Mouse (Mus musculus) hindbrain, embryonic 11.5 days (tissue): ENCODE data around the gene Sec14l3. TPM values are rescaled to one million over a fixed set of nuclear protein-coding genes. Genes with fewer than 3 reads are reported as not detected.

ENCODE experiments used
- ATAC-seq: fragments of 200-750 bp; cut with Nextera tagmentation; 2 replicates; pipeline ENCODE4 v1.8.0; 2017; ENCODE audit warnings: mild to moderate bottlenecking, moderate TSS enrichment, moderate library complexity; ENCODE audit not compliant: low FRiP score
- DNase-seq: peaks from one replicate; pipeline ENCODE4 v3.0.0-alpha.2; 2015; ENCODE audit warnings: low spot score
- H3K27ac ChIP-seq: fragments of 300-500 bp; sonication (generic); 2 replicates; pipeline ENCODE4 v1.5.1; 2014; ENCODE audit warnings: mild to moderate bottlenecking, low read depth, low read length
- H3K27me3 ChIP-seq: fragments of 300-500 bp; sonication (generic); 2 replicates; pipeline ENCODE4 v1.6.1; 2014; ENCODE audit warnings: mild to moderate bottlenecking, low read length, moderate library complexity, mixed read lengths; ENCODE audit not compliant: control insufficient read depth, insufficient read depth
- H3K36me3 ChIP-seq: fragments of 300-500 bp; sonication (generic); 2 replicates; pipeline ENCODE4 v1.6.1; 2014; ENCODE audit warnings: mild to moderate bottlenecking, low read length, moderate library complexity, mixed read lengths; ENCODE audit not compliant: control insufficient read depth, insufficient read depth
- H3K4me1 ChIP-seq: fragments of 300-500 bp; sonication (generic); replicated peaks from 2 replicates; pipeline ENCODE4 v1.6.1; 2014; ENCODE audit warnings: low read length, mixed read lengths; ENCODE audit not compliant: control insufficient read depth, insufficient read depth
- H3K4me2 ChIP-seq: fragments of 300-500 bp; sonication (generic); replicated peaks from 2 replicates; pipeline ENCODE4 v1.6.1; 2014; ENCODE audit warnings: mild to moderate bottlenecking, low read depth, low read length
- H3K4me3 ChIP-seq: fragments of 300-500 bp; sonication (generic); 2 replicates; pipeline ENCODE4 v1.5.1; 2014; ENCODE audit warnings: low read depth, low read length
- H3K9ac ChIP-seq: fragments of 300-500 bp; sonication (generic); 2 replicates; pipeline ENCODE4 v1.6.1; 2014; ENCODE audit warnings: low read depth, low read length
- H3K9me3 ChIP-seq: fragments of 300-500 bp; sonication (generic); 2 replicates; pipeline ENCODE4 v1.6.1; 2016; ENCODE audit warnings: low read length; ENCODE audit not compliant: control insufficient read depth
- WGBS: fragments of 180-500 bp; shearing (Covaris S2); extraction: QIAGEN DNeasy Blood & Tissue Kit; methylation state at CpG from one replicate; pipeline ENCODE4 v1.1.7; 2014; 5-methylcytosine and 5-hydroxymethylcytosine counted together
- polyA plus RNA-seq: library from polyadenylated mRNA; unstranded; fragments of >200 nt; fragmentation: Nextera tagmentation; extraction: Ambion mirVana; gene quantifications from 2 replicates; pipeline ENCODE4 v1.2.1, GENCODE M21; 2014

Gene Sec14l3
- polyA plus RNA-seq, 1 experiment from 2014 or later: not detected

DNA sequence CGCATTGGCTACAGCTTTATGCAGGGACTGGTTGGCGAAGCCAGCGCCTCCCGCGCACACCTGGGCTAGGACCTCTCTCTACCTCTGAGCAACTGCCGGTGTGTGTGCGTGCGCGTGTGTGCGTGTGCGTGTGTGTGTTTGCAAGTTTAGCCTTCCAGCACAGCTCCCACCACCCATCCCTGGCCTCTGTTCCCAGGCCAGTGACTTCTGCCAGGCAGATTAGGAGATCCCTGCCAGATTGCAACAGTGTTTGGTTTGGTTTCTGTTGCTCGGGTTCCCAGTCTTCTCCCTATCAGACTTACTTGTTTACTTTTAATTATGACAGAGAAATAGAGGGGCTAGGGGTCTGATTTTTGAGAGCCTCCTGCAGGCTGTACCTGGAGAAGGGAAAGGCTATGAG is 32.7 kb upstream of the Sec14l3 start:
- DNase-seq: no peak
- Histone ChIP-seq H3K27me3 (no peaks in the 10 kb centered on the region), H3K9me3 (no peaks in the 10 kb centered on the region), H3K27ac (no peak overlapping the region), H3K36me3 (no peaks in the 10 kb centered on the region), H3K4me3 (no peak overlapping the region), H3K4me2 (no peak overlapping the region), H3K9ac (no peak overlapping the region), H3K4me1 (no peaks in the 10 kb centered on the region)
- WGBS: 34% methylated on average over 12 of the region's 12 CpGs
- no peak for ATAC-seq

DNA sequence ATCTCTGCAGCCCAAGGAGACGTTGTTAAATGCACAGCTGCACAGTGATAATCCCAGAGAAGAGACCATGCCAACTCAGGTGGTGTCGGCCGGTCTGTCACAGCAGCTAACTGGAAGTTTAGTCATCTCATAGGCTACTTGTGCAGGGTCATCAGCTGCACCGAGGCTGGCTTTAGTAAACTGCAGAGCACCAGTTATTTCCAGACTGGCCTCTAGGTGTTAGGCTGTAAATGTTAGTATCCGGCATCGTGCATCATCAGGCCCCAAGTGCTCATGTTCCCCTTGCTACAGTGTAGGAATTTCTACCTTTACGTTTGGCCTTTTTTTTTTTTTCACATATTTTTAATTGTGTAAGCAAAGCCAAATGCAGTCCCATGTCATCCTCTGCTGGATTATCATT is 31.2 kb upstream of the Sec14l3 start:
- Histone ChIP-seq H3K9me3 (no peaks in the 10 kb centered on the region), H3K4me1 (no peaks in the 10 kb centered on the region), H3K27ac (no peak overlapping the region), H3K27me3 (no peaks in the 10 kb centered on the region), H3K4me3 (no peak overlapping the region), H3K36me3 (no peaks in the 10 kb centered on the region), H3K9ac (no peak overlapping the region), H3K4me2 (no peak overlapping the region)
- no peak for ATAC-seq
- WGBS: 78% methylated on average over 7 of the region's 7 CpGs
- no peak for DNase-seq

DNA sequence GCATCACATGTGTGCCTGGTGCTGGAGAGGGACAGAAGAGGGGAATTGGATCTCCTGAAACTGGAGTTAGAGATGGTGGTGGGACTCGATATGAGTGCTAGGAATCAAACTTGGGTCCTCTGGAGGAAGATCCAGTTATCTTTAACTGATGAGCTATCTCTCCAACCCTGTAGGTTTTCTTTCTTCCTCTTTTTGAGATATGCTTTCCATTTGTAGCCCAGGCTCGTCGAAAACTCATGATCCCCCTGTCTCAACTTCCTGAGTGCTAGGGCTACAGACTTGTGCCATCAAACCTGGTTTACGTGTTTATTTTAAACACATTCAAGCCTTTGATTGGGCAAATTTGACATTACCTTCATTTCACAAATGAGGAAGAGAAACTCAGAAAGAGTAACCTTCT is 30.5 kb upstream of the Sec14l3 start:
- no peaks in the 10 kb centered on the region for H3K4me1 ChIP-seq
- H3K4me3 ChIP-seq: no peak overlapping the region
- WGBS: 89% methylated on average over 4 of the region's 4 CpGs
- ATAC-seq (no peak), DNase-seq (no peak)
- no peaks in the 10 kb centered on the region for H3K27me3 ChIP-seq
- H3K9me3 ChIP-seq: no peaks in the 10 kb centered on the region
- no peak overlapping the region for H3K27ac ChIP-seq
- no peaks in the 10 kb centered on the region for H3K36me3 ChIP-seq
- no peak overlapping the region for H3K9ac ChIP-seq
- H3K4me2 ChIP-seq: no peak overlapping the region

DNA sequence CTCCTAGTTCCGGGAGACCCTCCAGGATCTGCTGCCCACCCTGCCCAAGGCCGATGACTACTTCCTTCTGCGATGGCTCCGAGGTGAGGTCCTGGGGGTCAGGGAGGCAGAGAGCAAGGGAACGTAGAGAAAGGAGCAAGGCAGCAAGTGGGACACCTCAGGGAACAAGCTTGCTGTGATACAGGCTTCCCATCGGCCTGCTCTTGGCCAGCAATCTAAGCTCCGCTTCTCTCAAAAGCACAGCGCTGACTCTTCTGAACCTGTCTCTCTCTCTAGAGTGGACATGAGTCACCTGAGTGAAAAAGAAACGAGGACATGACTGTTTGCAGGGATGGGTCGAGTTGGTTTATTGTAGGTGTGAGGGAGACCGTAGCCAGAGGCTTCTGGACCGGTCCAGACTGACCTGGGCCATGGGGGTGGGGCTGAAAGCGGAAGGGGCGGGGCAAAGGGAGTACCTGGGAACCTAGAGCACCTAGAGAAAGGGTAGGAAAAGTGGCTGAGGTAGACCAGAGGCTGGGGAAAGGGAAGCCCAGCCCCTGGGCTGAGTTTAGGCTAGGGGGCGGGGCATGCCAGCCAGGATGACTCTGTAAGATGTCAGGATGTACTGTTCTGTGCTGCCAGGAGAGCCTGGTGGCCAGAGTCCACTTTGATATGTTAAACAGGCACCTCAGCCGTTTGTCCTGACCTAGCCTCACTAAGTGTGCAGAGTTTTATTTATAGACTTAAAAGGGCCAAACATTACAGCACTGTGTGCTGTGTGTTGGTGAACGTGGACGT is 29.3 kb upstream of the Sec14l3 start:
- Histone ChIP-seq H3K27ac (no peak overlapping the region), H3K4me1 (no peaks in the 10 kb centered on the region), H3K9me3 (no peaks in the 10 kb centered on the region), H3K36me3 (no peaks in the 10 kb centered on the region), H3K9ac (no peak overlapping the region), H3K4me2 (no peak overlapping the region), H3K27me3 (no peaks in the 10 kb centered on the region), H3K4me3 (no peak overlapping the region)
- ATAC-seq (no peak), DNase-seq (no peak)
- WGBS: 67% methylated on average over 18 of the region's 18 CpGs

DNA sequence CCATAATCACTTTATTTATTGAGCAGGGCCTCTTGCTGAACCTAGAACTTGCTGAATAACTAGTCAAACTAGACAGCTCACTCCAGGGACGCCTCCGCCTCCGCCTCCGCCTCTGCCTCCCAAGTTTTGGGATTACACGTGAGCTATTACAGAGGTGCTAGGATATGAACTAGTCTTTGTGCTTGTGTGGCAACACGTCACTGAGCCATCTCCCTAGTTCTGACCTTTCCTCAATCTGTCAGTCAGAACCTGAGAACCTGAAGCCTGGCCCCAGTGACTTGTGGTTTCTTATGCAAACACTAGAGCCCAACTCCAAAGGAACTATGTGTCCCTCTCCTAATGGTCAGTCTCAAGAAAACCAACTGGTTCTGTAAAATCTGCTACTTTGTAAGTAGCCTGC is 28.7 kb upstream of the Sec14l3 start:
- 87% methylated on average over 6 of the region's 6 CpGs for WGBS
- DNase-seq: no peak
- no peak overlapping the region for H3K9ac ChIP-seq
- ATAC-seq: no peak
- H3K27me3 ChIP-seq: no peaks in the 10 kb centered on the region
- H3K4me3 ChIP-seq: no peak overlapping the region
- H3K36me3 ChIP-seq: no peaks in the 10 kb centered on the region
- no peaks in the 10 kb centered on the region for H3K9me3 ChIP-seq
- H3K27ac ChIP-seq: no peak overlapping the region
- no peak overlapping the region for H3K4me2 ChIP-seq
- no peaks in the 10 kb centered on the region for H3K4me1 ChIP-seq

DNA sequence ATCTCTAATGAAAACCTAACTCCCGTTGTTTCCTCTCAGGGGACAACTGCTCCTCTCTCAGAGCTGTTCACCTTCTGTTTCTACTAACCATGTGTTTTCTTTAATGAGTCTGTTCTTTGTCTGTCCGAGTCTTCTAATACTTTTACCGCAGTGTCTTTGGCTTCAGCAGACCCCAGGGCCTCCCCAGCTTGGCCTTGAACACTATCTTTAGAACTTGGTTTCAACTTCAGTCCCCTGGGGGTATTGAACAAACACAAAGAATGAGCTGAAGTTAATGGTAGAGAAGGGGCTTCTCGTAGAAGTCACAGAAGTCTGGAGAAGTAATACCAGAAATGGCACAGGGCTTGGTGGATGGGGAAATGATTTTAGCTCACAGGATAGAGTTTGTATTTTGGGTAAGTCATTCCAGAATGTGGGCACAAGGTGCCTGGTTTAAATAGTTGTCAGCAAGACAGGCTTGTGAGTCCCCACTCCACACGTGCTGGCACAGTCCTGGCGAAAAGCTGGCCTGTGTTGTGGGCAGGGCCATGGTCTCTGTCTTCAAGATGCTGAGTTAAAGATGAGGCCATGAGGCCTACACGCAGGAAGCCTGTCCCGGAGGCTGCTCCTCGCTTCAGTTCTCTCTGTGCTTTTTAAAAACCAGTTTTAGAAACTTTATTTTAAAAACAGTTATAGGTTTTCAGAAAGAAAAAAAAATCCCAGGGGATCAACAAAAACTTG is 28.1 kb upstream of the Sec14l3 start:
- H3K9me3 ChIP-seq: no peaks in the 10 kb centered on the region
- H3K36me3 ChIP-seq: no peaks in the 10 kb centered on the region
- DNase-seq (no peak), ATAC-seq (no peak)
- no peak overlapping the region for H3K9ac ChIP-seq
- H3K4me3 ChIP-seq: no peak overlapping the region
- H3K27me3 ChIP-seq: no peaks in the 10 kb centered on the region
- 74% methylated on average over 9 of the region's 9 CpGs for whole genome bisulfite sequencing
- H3K4me1 ChIP-seq: no peaks in the 10 kb centered on the region
- no peak overlapping the region for H3K4me2 ChIP-seq
- no peak overlapping the region for H3K27ac ChIP-seq

DNA sequence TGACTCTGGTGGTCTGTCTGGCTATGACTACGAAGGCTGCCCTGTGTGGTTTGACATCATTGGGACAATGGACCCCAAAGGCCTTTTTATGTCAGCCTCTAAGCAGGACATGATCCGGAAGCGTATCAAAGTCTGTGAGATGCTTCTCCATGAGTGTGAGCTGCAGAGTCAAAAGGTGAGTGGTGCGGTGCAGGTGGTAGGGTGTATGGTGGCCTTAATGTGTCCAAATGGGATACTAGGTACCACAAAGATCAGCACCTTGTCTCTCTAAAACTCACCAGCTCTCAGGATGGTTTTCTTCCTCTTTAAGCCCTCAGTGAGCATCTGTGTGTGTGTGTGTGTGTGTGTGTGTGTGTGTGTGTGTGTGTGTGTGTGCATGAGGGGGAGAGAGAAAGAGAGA is 24.7 kb upstream of the Sec14l3 start:
- H3K27me3 ChIP-seq: no peaks in the 10 kb centered on the region
- H3K9me3 ChIP-seq: no peaks in the 10 kb centered on the region
- H3K36me3 ChIP-seq: no peaks in the 10 kb centered on the region
- ATAC-seq (no peak), DNase-seq (no peak)
- no peaks in the 10 kb centered on the region for H3K4me1 ChIP-seq
- no peak overlapping the region for H3K27ac ChIP-seq
- H3K4me3 ChIP-seq: no peak overlapping the region
- 94% methylated on average over 4 of the region's 4 CpGs for WGBS
- H3K9ac ChIP-seq: no peak overlapping the region
- H3K4me2 ChIP-seq: no peak overlapping the region

DNA sequence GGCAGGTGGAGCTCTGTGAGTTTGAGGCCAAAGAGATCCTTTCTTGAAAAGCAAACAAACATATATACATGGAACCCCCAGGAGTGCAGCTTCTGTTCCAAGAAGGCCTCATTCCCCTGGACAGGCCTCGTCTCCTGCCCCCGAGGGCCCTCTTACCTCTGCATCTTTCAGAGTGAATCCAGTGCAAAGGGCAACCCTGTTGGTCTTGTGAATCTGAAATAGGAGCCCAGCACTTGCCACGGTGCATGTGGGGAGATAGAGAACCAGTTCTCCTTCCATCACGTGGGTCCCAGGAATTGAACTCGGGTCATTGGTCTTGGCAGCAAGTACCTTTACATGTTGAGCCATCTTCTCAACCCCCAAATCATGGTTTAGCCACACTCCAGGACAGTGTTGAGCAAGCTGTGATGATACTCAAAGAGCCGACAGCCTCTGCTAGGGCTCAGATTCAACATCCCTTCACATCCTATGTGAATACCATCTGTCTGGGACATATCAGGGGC is 23.5 kb upstream of the Sec14l3 start:
- Histone ChIP-seq H3K27me3 (no peaks in the 10 kb centered on the region), H3K27ac (no peak overlapping the region), H3K9ac (no peak overlapping the region), H3K36me3 (no peaks in the 10 kb centered on the region), H3K4me3 (no peak overlapping the region), H3K4me2 (no peak overlapping the region), H3K4me1 (no peaks in the 10 kb centered on the region), H3K9me3 (no peaks in the 10 kb centered on the region)
- DNase-seq: no peak
- 76% methylated on average over 6 of the region's 6 CpGs for WGBS
- ATAC-seq: no peak

DNA sequence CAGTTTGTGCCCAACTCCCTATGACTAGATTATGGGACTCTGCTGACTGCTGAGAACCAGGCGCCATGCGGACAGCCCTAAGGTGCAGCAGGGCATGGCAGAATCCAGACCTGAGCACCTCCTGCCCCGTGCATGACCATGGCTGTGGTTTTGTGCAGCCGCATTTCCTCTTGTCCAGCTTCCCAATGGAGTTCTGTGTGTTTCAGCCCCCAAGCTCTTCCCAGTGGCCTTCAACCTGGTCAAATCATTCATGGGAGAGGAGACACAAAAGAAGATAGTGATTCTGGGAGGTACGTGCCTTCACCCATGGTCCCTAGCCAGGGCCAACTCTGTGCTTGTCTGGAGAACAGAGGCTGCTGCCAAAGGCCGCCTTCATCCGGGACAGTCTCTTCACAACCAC is 21.6 kb upstream of the Sec14l3 start:
- Histone ChIP-seq H3K4me1 (no peaks in the 10 kb centered on the region), H3K27me3 (no peaks in the 10 kb centered on the region), H3K9me3 (no peaks in the 10 kb centered on the region), H3K4me2 (no peak overlapping the region), H3K4me3 (no peak overlapping the region), H3K27ac (no peak overlapping the region), H3K9ac (no peak overlapping the region), H3K36me3 (no peaks in the 10 kb centered on the region)
- no peak for DNase-seq
- WGBS: 89% methylated on average over 7 of the region's 7 CpGs
- ATAC-seq: no peak
